Mouse (Mus musculus): ENCODE results near the gene Kcnk5.

The Kcnk5 gene

GRCm38 (mm10) chr14:20181466-20181921 lies at the start of gene Kcnk5:
Kcnk5 (minus strand) TSS chr14:20181809.
- DNase-seq (ENCODE audit: low spot score), result peak; percentile 69

GRCm38 (mm10) chr14:20230063-20230491 lies 48.5 kb upstream of the Kcnk5 start:
- DNase-seq (ENCODE audit: low spot score), result no peak

- no peak for DNase-seq (ENCODE audit: low spot score)
These were observed 47.8 kb upstream of the Kcnk5 start for GRCm38 (mm10) chr14:20229437-20229836.

GRCm38 (mm10) chr14:20228336-20228735 lies 46.7 kb upstream of the Kcnk5 start:
- DNase-seq (ENCODE audit: low spot score), result no peak

GRCm38 (mm10) chr14:20226982-20227381 lies 45.4 kb upstream of the Kcnk5 start:
- DNase-seq (ENCODE audit: low spot score), result no peak

- no peak for DNase-seq (ENCODE audit: low spot score)
These were observed 44.9 kb upstream of the Kcnk5 start for GRCm38 (mm10) chr14:20226488-20226887.

GRCm38 (mm10) chr14:20225525-20225924 lies 43.9 kb upstream of the Kcnk5 start:
- DNase-seq (ENCODE audit: low spot score), result no peak

GRCm38 (mm10) chr14:20224576-20225218 lies 43.1 kb upstream of the Kcnk5 start:
- no peak for DNase-seq (ENCODE audit: low spot score)

- DNase-seq (ENCODE audit: low spot score), result no peak
These were observed 42.6 kb upstream of the Kcnk5 start for GRCm38 (mm10) chr14:20224163-20224562.

GRCm38 (mm10) chr14:20223253-20223652 lies 41.6 kb upstream of the Kcnk5 start:
- no peak for DNase-seq (ENCODE audit: low spot score)

GRCm38 (mm10) chr14:20221083-20221482 lies 39.5 kb upstream of the Kcnk5 start:
- DNase-seq (ENCODE audit: low spot score), result no peak

GRCm38 (mm10) chr14:20219849-20220248 lies 38.2 kb upstream of the Kcnk5 start:
- DNase-seq (ENCODE audit: low spot score), result no peak

GRCm38 (mm10) chr14:20217299-20217864 lies 35.8 kb upstream of the Kcnk5 start:
- DNase-seq (ENCODE audit: low spot score), result no peak

GRCm38 (mm10) chr14:20216561-20217298 lies 35.1 kb upstream of the Kcnk5 start:
- DNase-seq (ENCODE audit: low spot score), result no peak

GRCm38 (mm10) chr14:20215826-20216225 lies 34.2 kb upstream of the Kcnk5 start:
- DNase-seq (ENCODE audit: low spot score), result no peak

- DNase-seq (ENCODE audit: low spot score), result no peak
These were observed 32.5 kb upstream of the Kcnk5 start for GRCm38 (mm10) chr14:20214125-20214524.

- DNase-seq (ENCODE audit: low spot score), result no peak
These were observed 30.4 kb upstream of the Kcnk5 start for GRCm38 (mm10) chr14:20211754-20212601.

- DNase-seq (ENCODE audit: low spot score), result no peak
These were observed 28.3 kb upstream of the Kcnk5 start for GRCm38 (mm10) chr14:20209926-20210325.

- DNase-seq (ENCODE audit: low spot score), result no peak
These were observed 26.8 kb upstream of the Kcnk5 start for GRCm38 (mm10) chr14:20208435-20208834.

- no peak for DNase-seq (ENCODE audit: low spot score)
These were observed 24.1 kb upstream of the Kcnk5 start for GRCm38 (mm10) chr14:20205747-20206146.

GRCm38 (mm10) chr14:20203301-20203700 lies 21.7 kb upstream of the Kcnk5 start:
- no peak for DNase-seq (ENCODE audit: low spot score)

- no peak for DNase-seq (ENCODE audit: low spot score)
These were observed 21.1 kb upstream of the Kcnk5 start for GRCm38 (mm10) chr14:20202655-20203181.

All from T-cell, adult 2 months (primary cell).